Mouse (Mus musculus) small intestine, adult 2 months (tissue): Measurements from ENCODE around the gene B4galt5. TPM values are rescaled to one million over a fixed set of nuclear protein-coding genes. Genes with fewer than 3 reads are reported as not detected.

Experiments
- H3K27ac ChIP-seq: fragments of 200-500 bp; 2 replicates; pipeline ENCODE4 v1.5.1; 2012; ENCODE audit warnings: low read depth, low read length, control low read depth, inconsistent platforms; ENCODE audit not compliant: insufficient read depth
- H3K27me3 ChIP-seq: fragments of 200-500 bp; 2 replicates; pipeline ENCODE4 v1.6.1; 2012; ENCODE audit warnings: mild to moderate bottlenecking, moderate library complexity, low read length, inconsistent platforms; ENCODE audit not compliant: control insufficient read depth, insufficient read depth
- H3K36me3 ChIP-seq: fragments of 200-500 bp; 2 replicates; pipeline ENCODE4 v1.6.1; 2012; ENCODE audit warnings: mild to moderate bottlenecking, low read length, control low read depth, inconsistent platforms; ENCODE audit not compliant: control insufficient read depth, insufficient read depth
- H3K4me1 ChIP-seq: fragments of 200-500 bp; 2 replicates; pipeline ENCODE4 v1.6.1; 2012; ENCODE audit warnings: low read length, inconsistent platforms, mixed read lengths; ENCODE audit not compliant: control insufficient read depth, insufficient read depth, insufficient read length
- H3K4me3 ChIP-seq: fragments of 200-500 bp; 2 replicates; pipeline ENCODE4 v1.5.1; 2012; ENCODE audit warnings: low read depth, mild to moderate bottlenecking, control low read depth, inconsistent platforms, low read length, moderate library complexity
- CTCF ChIP-seq: fragments of 200-500 bp; IDR thresholded peaks from 2 replicates; pipeline ENCODE4 v1.5.1; 2012; ENCODE audit warnings: low read depth, mild to moderate bottlenecking, control low read depth, inconsistent platforms, low read length, moderate library complexity, mixed read lengths; ENCODE audit not compliant: insufficient replicate concordance, insufficient read length; ENCODE audit errors: extremely low read depth
- POLR2A ChIP-seq: fragments of 200-500 bp; IDR thresholded peaks from 2 replicates; pipeline ENCODE4 v1.6.1; 2012; ENCODE audit warnings: low read depth, mild to moderate bottlenecking, control low read depth, inconsistent platforms, low read length, moderate library complexity
- WGBS: fragments of 180-500 bp; shearing (Covaris S2); methylation state at CpG from one replicate; pipeline ENCODE4 v1.1.7; 2018; 5-methylcytosine and 5-hydroxymethylcytosine counted together
- polyA plus RNA-seq: library from polyadenylated mRNA; depleted of rRNA; stranded (reverse); fragments of >200 nt; gene quantifications from 2 replicates; pipeline ENCODE4 v1.2.3, GENCODE M21; 2012

The B4galt5 gene
- polyA plus RNA-seq, 1 experiment = 84.7 TPM

GRCm38 (mm10) chr2:167263931-167264330, 85.1 kb downstream of the B4galt5 start:
- 87% methylated on average over 11 of the region's 11 CpGs for WGBS
- no peaks in the 10 kb centered on the region for H3K4me1 ChIP-seq
- no peak overlapping the region for H3K27ac ChIP-seq
- H3K27me3 ChIP-seq = no peaks in the 10 kb centered on the region
- no peaks in the 10 kb centered on the region for H3K36me3 ChIP-seq
- TF ChIP-seq POLR2A (no peak), CTCF (no peak)
- no peak overlapping the region for H3K4me3 ChIP-seq

GRCm38 (mm10) chr2:167263040-167263810, 85.8 kb downstream of the B4galt5 start:
- TF ChIP-seq POLR2A (no peak), CTCF (no peak)
- WGBS = 83% methylated on average over 8 of the region's 8 CpGs
- Histone ChIP-seq H3K4me3 (no peak overlapping the region), H3K36me3 (no peaks in the 10 kb centered on the region), H3K27me3 (no peaks in the 10 kb centered on the region), H3K4me1 (no peaks in the 10 kb centered on the region), H3K27ac (no peak overlapping the region)

- H3K27ac ChIP-seq = no peak overlapping the region
- TF ChIP-seq CTCF = no peak
- no peak for TF ChIP-seq POLR2A
- no peak overlapping the region for H3K4me3 ChIP-seq
- H3K4me1 ChIP-seq = no peaks in the 10 kb centered on the region
- 61% methylated on average over 10 of the region's 10 CpGs for WGBS
- H3K36me3 ChIP-seq = no peaks in the 10 kb centered on the region
- no peaks in the 10 kb centered on the region for H3K27me3 ChIP-seq
Measured at GRCm38 (mm10) chr2:167262433-167262832, 86.5 kb downstream of the B4galt5 start.

GRCm38 (mm10) chr2:167261106-167261505, 87.9 kb downstream of the B4galt5 start:
- Histone ChIP-seq H3K27ac (no peak overlapping the region), H3K27me3 (no peaks in the 10 kb centered on the region), H3K4me1 (no peaks in the 10 kb centered on the region), H3K4me3 (no peak overlapping the region), H3K36me3 (no peaks in the 10 kb centered on the region)
- WGBS = 75% methylated on average over 4 of the region's 4 CpGs
- no peak for TF ChIP-seq CTCF
- no peak for TF ChIP-seq POLR2A

GRCm38 (mm10) chr2:167257790-167258189, 91.2 kb downstream of the B4galt5 start:
- TF ChIP-seq CTCF (no peak), POLR2A (no peak)
- Histone ChIP-seq H3K27ac (no peak overlapping the region), H3K4me1 (no peaks in the 10 kb centered on the region), H3K27me3 (no peaks in the 10 kb centered on the region), H3K36me3 (no peaks in the 10 kb centered on the region), H3K4me3 (no peak overlapping the region)
- 48% methylated on average over 3 of the region's 3 CpGs for WGBS

GRCm38 (mm10) chr2:167254808-167255207, 94.2 kb downstream of the B4galt5 start:
- Histone ChIP-seq H3K27ac (no peak overlapping the region), H3K4me1 (no peaks in the 10 kb centered on the region), H3K27me3 (no peaks in the 10 kb centered on the region), H3K4me3 (no peak overlapping the region), H3K36me3 (no peaks in the 10 kb centered on the region)
- TF ChIP-seq POLR2A (no peak), CTCF (no peak)
- WGBS = 69% methylated on average over 6 of the region's 6 CpGs

GRCm38 (mm10) chr2:167254185-167254584, 94.8 kb downstream of the B4galt5 start:
- H3K27ac ChIP-seq = no peak overlapping the region
- WGBS = 49% methylated on average over 7 of the region's 7 CpGs
- H3K4me3 ChIP-seq = no peak overlapping the region
- no peaks in the 10 kb centered on the region for H3K36me3 ChIP-seq
- no peaks in the 10 kb centered on the region for H3K27me3 ChIP-seq
- TF ChIP-seq CTCF (no peak), POLR2A (no peak)
- no peaks in the 10 kb centered on the region for H3K4me1 ChIP-seq
